Mouse (Mus musculus) cerebellum, adult 11-12 months (tissue): ENCODE results near the gene Smoc2.

ENCODE experiments used
- DNase-seq: peaks from one replicate; pipeline ENCODE4 v3.0.0; 2022

The Smoc2 gene

DNA sequence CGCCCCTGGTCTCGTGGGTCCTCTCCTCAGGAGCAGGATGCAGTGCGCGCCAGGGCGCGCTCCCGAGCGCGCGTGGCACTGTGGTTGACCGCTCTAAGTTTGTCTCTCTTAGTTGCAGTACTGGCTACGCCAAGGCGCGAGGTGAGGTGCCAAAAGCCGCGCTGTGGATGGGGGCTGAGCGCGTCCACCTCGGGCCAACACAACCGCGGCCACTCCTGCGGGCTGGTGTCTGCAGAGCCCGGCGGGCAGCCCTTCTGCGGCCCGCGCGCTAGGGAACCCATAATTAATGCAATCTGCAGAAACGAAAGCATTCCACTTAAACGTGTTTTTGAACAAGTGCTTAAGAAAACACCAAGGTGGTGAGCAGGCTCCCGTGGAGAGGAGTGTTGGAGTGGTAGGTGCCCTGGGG lies 1.1 kb downstream of the Smoc2 start:
- DNase-seq: no peak

DNA sequence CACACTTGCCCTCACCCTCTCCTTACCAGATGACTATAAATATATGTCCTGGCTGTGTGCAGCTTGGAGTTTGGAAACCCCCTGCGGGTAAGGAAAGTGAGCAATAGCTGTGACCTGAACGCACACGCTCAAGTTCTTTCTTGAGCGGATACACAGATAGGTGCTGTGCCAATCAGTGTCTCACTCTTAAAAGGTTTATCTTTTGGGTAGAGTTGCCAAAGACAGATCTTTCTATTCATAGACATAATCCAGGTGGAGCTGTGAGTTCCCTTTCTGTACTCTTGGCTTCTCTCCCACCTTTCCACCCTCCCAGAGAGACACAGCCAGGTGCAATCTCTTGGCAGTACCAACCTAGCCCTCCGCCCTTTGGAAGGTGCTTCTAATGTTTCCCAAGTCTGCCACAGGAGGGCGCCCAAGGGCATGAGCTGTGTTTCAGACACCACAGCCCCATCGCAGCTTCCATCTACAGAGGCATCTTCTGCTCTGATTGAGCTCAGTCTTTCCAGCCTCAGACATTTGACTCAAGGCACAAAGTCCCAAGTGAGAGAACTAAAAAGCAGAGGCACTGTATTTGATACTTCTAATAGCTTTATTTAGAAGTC lies 8.8 kb downstream of the Smoc2 start:
- peak; percentile 50 for DNase-seq

DNA sequence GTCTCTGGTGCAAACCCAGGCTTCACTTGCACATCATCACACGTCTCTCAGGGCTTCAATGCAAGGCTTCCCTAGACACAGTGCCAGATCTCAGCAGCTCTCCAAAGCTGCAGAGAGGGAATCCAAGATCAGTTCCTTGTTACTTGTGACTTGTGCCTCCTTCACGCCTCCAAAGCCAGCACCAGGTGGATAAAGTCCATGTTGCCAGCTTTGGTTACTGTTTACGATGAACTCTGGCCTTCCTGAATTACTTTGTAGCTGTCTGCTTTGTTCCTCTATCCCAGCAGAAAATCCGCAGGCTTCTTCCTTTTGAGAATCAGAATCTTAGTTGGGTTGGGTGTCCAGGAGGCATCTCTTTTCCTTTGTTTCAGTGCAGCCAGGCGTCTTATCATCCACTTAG lies 14.3 kb downstream of the Smoc2 start:
- DNase-seq: no peak

DNA sequence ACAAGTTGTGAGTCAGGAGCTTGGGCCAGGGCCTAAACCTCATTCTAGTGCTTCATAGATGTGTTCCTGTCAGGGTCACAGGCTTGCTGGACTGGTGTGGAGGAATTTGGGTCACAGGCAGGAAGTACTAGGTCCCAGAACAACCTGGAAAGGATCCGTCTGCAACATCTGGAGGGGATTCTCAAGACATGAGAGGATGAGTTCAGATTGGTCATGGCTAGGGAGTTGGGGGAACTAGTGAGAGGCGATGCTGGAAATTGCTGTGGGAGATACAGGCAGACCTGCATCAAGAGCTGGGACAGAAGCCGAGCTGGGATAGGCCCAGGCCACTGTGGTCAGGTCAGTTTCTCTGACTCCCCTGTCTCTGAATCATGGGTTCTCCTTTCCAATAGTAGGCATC lies 15.8 kb downstream of the Smoc2 start:
- DNase-seq: no peak

GRCm38 (mm10) chr17:14300361-14300760 lies 21.1 kb downstream of the Smoc2 start:
- no peak for DNase-seq

GRCm38 (mm10) chr17:14301491-14302344 lies 22.4 kb downstream of the Smoc2 start:
- no peak for DNase-seq

- DNase-seq: no peak
These were observed 23.1 kb downstream of the Smoc2 start for GRCm38 (mm10) chr17:14302356-14302755.

DNA sequence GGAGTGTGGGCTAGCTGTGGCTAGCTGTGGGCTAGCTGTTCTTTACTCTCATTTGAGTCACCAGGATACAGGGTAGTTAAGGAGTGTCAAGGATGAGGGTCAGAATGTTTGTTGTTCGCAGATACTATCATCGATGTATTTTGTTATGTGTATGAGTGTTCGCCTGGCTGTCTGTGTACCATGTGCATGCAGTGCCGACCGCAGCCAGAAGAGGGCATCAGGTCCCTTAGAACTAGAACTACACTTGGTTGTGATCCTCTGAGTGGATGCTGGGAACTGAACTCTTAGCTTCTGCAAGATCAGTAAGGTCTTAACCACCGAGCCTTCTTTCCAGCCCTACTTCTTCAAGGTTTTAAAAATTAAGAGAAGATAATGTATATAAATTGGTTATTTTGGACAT lies 24.4 kb downstream of the Smoc2 start:
- DNase-seq: no peak

- no peak for DNase-seq
These were observed 30.6 kb downstream of the Smoc2 start for GRCm38 (mm10) chr17:14309884-14310283.

- DNase-seq: no peak
These were observed 33.1 kb downstream of the Smoc2 start for GRCm38 (mm10) chr17:14312440-14312839.

- no peak for DNase-seq
These were observed 35.0 kb downstream of the Smoc2 start for GRCm38 (mm10) chr17:14314308-14314707.

DNA sequence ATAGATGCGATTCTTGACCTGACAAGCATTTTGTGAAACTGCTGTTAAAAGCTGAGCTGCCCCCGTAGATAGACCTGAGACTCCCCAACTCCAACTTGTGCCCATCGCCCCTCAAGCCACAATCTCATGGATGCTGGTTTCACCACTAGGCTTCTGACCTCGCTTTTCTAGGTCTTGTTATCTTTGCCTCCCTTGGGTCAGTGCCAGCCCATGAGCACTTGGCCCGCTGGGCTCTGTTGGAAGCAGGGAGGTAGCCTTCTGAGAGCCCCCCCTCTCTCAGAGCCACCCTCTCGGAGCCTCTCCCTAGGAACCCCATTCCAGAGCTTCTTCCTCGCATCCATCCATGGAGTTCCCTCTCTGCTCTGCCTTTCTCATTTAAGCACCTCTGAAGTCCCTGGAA lies 37.2 kb downstream of the Smoc2 start:
- no peak for DNase-seq

DNA sequence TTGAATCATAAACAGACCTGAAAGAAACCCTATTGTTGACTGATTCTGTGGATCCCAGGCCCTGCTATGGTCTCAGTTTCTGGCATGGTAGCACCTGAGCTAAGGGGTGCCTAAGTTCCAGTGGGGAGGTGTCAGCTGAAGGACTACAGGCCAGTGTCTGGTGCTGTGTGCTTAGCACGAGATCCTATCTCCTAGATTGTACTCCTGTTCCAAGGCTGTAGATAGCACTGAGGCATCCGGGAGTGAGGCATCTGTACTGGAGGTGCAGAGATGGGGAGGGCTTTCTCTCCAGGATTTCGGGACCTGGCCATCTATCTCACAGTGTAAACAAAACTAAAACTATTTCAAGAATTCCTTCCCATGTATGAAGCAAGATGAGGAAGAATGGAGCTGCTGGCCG lies 38.1 kb downstream of the Smoc2 start:
- no peak for DNase-seq

DNA sequence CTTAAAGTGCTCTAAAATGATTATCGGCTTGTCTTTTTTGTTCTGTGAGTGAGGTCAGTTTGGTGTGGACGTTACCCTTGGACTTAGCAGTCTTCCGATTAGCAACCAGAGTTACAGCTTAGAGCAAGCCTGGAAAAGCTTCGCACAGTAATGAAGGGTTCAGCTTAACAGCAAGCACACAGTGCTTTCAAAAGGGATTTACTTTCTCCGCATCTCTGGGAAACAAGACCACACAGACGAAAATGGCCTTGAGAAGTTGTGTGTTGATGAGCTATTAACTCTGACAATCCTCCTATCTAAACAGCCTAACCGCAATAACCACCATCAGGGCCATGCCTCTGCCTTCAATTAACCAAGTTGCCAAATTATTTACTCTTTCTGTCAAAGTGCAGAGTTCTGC lies 46.9 kb downstream of the Smoc2 start:
- DNase-seq: no peak

GRCm38 (mm10) chr17:14328037-14328436 lies 48.7 kb downstream of the Smoc2 start:
- DNase-seq: peak; percentile 24

GRCm38 (mm10) chr17:14330498-14330897 lies 51.2 kb downstream of the Smoc2 start:
- no peak for DNase-seq

DNA sequence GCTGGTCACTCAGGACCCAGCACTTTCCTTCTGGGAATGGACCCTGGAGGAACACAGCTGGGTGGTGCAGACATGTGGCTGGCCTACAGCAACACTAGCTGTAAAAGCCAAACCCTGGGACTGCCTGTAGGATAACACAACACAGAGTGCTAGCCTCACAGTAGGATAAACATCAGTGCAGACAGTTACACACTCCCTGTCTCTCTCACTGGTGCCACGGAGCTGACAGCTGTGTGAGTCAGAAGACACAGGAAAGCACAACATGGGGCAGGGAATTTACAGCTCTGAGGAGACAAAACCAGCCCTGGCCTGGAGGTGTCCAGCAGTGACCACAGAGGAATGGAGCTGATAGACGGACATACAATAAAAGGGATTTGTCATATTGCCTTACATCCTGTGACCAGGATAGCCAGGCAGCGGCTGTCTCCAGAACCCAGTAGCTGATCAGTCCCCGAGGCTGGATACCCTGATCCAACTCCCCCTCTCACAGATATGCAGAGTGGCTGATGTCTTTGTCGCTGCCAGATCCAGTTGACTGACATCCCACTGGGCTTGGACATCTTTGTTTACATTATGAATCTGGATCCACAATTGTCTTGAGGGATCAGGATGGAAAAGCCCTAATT lies 60.7 kb downstream of the Smoc2 start:
- no peak for DNase-seq

GRCm38 (mm10) chr17:14340736-14341135 lies 61.4 kb downstream of the Smoc2 start:
- no peak for DNase-seq

DNA sequence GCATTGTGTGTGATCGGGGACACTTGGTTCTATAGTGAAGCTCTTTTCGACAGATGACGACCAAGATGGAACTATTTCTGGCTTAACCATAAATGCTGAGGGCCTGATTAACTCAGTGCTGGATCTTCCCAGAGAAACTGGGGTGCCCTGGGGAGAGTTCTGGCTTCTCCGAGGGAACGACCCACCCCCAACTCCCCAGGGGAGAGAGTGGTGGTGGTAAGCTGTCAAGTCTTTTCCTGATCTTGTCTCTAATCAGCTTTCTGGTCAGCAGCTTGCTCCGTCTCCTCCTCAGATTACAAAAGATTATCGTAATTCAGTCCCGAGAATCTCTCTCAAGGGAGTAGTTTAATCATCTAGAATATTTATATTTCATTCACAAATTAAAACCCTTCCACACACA lies 63.2 kb downstream of the Smoc2 start:
- DNase-seq: no peak

- no peak for DNase-seq
These were observed 64.1 kb downstream of the Smoc2 start for GRCm38 (mm10) chr17:14343442-14343841.

GRCm38 (mm10) chr17:14345556-14345955 lies 66.2 kb downstream of the Smoc2 start:
- DNase-seq: no peak

GRCm38 (mm10) chr17:14346891-14347290 lies 67.6 kb downstream of the Smoc2 start:
- no peak for DNase-seq

DNA sequence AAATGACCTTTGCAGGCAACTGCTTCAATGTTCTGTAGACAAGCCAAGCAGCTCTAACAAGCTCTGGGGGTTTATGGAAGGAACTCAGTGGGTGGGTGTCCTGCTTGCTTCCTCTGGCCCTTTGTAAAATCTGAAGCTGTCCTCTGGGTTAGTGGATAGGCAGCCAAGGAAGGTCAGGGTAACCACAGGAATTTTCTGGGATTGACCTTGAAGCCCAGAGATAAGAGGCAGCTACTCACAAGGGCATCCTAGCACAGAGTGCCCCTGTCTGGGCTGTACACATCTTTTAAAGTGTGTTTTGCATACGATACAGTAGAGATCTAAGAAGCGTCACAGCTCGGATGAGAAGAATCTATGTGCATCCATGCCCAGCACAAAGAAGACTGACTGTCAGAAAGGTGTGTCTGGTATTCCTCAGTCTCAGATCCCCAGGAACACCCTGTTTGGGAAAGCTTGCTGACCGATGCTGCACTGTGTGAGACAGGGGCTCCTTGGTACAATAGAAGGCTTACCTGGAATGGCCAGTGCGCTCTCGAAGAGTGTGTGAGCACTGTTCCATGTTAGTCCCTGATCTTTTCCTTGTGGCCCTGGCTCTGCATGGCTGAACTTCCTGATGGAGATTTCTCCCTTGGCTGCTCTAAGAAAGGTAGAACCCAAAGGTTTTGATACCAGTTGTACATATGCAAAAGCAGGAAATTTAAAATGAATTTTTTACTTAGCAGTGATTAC lies 69.9 kb downstream of the Smoc2 start:
- DNase-seq: no peak
